Mouse (Mus musculus) c-Kit-positive CD71-positive TER-119-positive erythroid progenitor cells, embryonic 14.5 days (primary cell): Measurements from ENCODE around the gene Odf3.

Experiments
- DNase-seq: peaks from one replicate; pipeline ENCODE4 v3.0.0-alpha.2; 2013; ENCODE audit warnings: low spot score

The Odf3 gene

GRCm38 (mm10) chr7:140847755-140848580 lies at the start of gene Odf3:
TSS of gene Odf3 (plus strand) at chr7:140847805.
- no peak for DNase-seq

DNA sequence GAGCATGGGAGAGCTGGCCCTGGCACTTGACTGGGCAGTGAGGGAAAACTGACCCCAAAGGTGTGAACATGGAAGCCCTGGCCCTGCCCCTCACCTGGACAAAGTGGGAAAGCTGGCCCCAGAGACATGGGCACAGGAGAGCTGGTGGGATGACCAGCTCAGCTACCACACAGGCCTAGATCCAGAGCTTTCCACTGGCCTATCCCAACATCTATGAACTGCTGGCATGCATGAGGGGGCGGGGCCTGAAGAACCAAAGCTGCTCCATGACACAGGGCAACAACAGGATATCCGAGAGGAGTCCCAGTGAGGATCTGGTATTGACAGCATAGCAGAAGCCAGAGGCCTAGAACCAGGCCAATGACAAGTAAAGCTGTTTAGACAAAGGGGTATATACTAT lies 49.4 kb upstream of the Odf3 start:
- DNase-seq = no peak

DNA sequence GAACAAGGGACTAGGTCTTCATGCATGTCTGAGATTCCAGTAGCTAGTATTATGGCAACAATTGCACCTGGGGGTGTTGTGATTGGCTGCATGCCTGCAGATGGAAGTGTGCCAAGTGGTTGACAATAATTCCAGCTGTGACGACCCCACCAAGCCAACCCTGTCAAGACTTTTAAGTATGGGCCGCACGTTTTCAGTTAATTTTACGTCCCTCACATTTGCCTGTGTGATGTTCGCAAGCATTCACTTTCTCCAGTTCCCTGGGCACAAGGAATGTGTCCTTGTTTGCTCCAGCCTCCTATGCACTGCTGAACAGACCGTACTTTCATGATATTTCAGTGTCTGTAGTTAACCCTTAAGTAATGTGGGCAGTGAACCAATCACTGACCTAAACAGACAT lies 45.0 kb upstream of the Odf3 start:
- no peak for DNase-seq

DNA sequence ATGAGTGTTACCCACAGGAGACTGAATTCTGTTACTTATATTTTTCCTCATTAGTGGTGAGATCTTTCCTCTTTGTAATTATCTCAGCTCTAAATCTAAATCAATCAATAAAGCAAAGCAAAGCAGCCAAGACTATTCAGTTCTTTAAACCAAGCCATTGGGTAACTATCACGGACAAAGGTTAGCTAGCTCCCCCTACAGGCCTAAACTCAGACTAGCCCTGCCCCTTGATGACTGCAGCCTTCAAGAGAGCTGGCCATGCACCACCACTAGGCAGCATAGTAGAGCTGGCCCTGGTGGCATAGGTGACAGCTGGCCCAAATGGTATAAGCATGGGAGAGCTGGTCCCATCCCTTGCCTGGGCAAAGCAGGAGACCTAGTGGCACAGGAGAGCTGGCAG lies 41.9 kb upstream of the Odf3 start:
- DNase-seq = peak; percentile 26

DNA sequence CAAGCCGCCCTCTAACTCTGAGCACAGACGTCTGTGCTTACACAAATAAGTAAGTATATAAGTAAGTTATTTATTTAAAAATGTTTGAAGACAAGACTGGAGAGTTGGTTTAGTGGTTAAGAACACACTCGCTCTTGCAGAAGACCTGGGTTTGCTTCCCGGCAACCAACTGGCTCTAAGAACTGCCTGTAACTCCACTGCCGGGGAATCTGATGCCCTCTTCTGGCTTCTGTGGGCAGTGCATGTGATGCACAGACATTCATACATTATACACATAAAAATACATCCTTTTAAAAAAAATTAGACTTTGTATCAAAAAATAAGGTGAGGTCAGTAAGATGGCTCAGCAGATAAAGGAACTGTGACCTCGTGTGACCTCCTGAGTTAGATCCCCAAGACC lies 37.1 kb upstream of the Odf3 start:
- no peak for DNase-seq

DNA sequence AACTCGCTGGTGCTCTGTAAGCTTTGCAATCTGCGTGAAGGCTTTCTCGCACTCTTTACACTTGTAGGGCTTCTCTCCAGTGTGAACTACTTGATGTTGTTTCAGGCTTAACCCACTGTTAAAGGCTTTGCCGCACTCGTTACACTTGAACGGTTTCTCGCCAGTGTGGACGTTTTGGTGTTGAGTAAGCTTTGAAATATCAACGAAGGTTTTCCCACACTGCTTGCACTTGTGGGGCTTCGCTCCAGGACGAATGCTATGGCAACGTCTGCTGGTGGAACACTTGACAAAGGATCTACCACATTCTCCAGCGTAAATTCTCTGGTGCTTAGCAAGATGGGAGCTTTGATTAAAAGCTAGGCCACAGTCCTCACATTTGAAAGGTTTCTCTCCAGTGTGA lies 35.9 kb upstream of the Odf3 start:
- no peak for DNase-seq

GRCm38 (mm10) chr7:140812850-140813249 lies 34.8 kb upstream of the Odf3 start:
- DNase-seq = no peak

DNA sequence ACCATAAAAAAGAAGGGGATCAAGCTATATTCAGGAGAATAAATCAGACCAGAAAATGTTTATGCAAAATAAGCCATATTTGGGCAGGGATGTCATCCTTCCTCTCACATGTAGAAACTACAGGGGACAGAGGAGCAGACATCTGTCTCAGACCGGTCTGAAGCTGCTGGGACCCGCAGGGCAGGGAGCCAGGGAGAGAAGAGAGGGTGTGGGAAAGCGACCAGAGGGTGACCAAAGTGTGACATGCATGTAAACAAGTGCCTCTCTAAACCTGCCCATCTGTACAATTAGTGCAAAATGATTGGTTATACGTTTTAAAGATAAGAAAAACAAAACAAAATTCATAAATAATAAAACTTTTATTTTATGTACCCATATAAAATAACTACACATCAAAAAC lies 27.4 kb upstream of the Odf3 start:
- DNase-seq = no peak

- no peak for DNase-seq
Measured at GRCm38 (mm10) chr7:140821305-140821652, 26.3 kb upstream of the Odf3 start.

- DNase-seq = peak; percentile 39
Measured at GRCm38 (mm10) chr7:140821653-140822329, 25.8 kb upstream of the Odf3 start, which contains the start of gene Zfp941. TSS of gene Zfp941 (minus strand) at chr7:140822178.

GRCm38 (mm10) chr7:140822731-140823130 lies 24.9 kb upstream of the Odf3 start:
- no peak for DNase-seq

DNA sequence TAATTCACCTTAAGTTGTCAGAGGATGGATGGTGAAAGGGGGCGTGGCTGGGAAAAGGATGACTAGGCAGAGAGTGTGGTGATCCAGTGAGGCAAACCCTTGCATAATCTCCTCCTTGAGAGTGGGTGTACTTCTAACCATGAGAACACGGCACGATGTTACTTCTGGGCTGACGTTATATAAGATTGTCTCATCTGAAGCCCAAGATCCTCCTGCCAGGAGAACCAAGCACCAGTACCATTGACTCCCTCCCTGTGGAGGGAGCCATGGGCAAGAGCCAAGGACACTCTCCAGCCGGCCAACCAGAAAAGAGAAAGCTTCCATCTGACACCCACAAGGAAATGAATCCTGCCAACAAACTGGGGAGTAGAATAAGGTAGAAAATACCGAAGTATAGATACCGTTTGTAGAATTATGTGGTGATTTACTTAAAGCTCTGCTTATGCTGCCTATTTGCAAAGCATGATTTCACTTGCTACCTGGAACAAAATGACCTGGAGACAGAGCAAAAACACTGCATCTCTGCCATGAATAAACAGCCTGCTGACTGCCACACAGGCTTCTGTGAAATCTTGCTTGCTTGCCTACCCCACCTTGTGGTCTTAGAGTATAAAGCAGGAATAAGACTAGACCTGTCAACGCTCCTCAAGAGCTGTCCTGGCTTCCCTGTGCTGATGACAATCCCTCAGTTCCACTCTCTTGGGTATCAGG lies 19.3 kb upstream of the Odf3 start:
- DNase-seq = no peak

DNA sequence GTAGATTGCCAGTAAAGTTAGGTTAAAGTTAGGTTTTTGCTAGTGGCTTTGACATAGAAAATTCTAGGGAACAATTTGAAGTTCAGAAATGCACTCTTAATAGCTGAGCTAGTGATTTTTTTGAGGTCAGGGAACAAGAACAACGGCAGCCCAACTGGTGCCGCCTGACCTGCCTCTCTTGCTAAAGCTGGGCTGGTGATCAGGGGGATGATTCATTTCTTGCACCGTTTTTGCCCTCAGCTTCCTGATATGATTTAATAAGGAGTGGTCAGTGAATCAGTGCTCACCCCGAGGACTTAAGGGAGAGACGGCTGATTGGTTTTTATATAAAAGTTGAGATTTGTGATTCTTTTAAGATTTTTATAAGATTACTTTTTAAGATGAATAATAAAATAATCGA lies 16.2 kb upstream of the Odf3 start:
- DNase-seq = no peak

DNA sequence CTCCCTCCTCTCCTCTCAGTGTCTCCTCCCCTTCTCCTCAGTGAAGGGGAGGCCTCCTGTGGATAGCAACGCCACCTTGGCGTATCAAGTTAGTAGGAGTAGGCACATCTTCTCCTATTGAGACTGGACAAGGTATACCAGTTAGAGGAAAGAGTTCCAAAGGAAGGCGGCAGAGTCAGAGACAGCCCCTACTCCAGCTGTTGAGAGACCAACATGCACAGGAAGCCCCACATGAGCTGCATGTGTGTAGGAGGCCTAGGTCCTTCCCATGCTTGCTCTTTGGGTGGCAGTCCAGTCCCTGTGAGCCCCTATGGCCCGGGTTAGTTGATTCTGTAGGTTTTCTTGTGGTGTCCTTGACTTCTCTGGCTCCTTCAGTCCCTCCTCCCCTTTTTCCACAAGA lies 14.3 kb upstream of the Odf3 start:
- DNase-seq = no peak

- DNase-seq = no peak
Measured at GRCm38 (mm10) chr7:140834968-140835757, 12.4 kb upstream of the Odf3 start, which contains the start of gene Urah. TSS of gene Urah (plus strand) at chr7:140835018.

DNA sequence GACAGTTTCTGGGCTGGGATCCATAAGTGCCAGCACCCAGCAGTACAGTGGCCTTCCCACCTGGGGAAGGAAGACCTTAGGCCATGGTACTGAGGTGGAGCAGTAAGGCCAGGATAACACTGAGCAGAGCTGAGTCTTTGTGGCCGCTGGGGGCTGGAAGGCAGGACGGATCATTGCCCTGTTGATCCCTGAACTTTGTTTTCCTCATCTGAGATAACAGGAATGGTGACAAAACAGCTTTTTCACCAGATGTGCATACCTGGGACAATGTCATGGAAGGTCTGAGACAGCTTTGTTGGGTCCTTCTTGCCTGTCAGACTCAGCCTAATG lies 11.9 kb upstream of the Odf3 start:
- DNase-seq = no peak

DNA sequence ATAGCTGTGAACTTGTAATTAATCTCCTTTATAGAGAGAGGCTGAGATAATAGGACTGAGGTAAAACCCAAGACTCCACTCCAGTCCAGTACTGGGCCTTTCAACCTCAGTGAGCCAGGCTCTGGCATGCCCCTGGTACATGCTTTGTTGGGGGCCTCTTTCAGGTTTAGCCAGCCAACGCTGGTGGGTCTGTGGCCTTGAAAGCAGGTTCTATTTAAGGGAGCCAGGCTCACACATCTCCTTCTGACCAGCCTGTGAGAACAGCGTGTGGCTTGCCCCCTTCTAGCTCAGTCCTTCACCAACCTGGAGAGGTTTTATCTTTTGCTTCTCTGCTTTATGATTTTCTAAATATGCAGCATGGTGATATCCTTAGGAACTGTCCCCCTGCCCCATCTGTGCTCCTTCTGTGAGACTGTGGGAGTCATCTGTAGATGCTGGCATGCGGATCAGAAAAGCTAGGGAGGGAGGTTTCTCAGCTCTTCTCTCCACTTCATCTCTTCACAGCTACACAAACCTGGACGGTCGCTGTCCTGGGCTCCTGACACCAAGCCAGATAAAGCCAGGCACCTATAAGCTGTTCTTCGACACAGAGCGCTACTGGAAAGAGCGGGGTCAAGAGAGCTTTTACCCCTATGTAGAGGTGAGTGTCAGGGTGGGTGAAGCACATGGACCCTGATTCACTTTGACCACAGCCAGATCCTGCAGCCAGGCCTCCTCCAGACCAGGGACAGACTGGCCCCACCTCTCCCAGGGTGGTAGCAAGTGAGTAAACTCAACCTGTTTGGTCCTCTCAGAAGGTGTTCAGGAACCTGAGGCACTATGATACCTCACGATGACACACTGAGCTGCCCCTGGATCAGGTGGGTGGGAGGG lies 11.1 kb upstream of the Odf3 start:
- no peak for DNase-seq

DNA sequence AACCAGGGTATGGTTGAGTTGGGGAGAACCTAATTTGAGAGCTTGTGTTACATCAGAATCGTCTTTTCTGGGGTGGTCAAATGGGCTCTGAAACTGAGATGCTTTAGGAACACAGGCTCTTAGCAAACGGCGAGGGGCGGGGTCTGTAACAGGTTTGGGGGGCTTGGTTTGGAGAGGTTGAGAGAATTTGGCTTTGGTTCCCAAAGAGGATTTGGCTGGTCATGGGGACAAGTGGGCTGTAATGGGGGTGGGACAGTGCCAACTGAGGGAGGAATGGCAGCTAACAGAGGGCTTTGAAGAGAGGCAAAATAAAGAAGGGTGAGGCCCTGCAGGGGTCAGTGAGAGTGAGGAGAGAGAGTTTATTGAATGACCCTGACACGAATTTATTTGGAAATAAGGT lies 8.0 kb upstream of the Odf3 start:
- no peak for DNase-seq

- DNase-seq = no peak
Measured at GRCm38 (mm10) chr7:140840750-140841735, 6.6 kb upstream of the Odf3 start.

DNA sequence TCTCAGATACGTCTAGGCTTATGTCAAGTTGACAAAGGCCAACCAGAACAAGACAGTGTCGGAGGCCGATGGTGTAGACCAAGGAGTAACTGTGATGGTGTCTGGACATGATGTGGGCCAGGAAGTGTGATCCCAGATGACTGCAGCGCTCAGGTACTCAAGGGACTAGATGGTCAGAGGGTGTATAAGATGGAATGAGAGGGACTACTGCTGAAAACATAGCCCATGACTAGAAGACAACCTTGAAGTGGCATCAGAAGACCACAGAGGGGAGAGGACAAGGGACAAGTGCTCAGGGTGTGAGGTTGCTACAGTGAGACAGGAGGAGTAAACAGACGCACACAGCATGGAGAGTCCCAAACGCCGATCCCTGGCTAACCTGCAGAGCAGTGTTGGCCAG lies 3.8 kb upstream of the Odf3 start:
- DNase-seq = no peak
